Mouse (Mus musculus) midbrain, embryonic 16.5 days (tissue): ENCODE results near the gene Hnrnpa1. TPM values are rescaled to one million over a fixed set of nuclear protein-coding genes. Genes with fewer than 3 reads are reported as not detected.

ENCODE experiments used
- ATAC-seq: fragments of 200-750 bp; cut with Nextera tagmentation; 2 replicates; pipeline ENCODE4 v1.8.0; 2017; ENCODE audit warnings: moderate TSS enrichment
- H3K27ac ChIP-seq: fragments of 300-500 bp; sonication (generic); 2 replicates; pipeline ENCODE4 v1.5.1; 2014; ENCODE audit warnings: mild to moderate bottlenecking, low read length, mixed read lengths
- H3K27me3 ChIP-seq: fragments of 300-500 bp; sonication (generic); 2 replicates; pipeline ENCODE4 v1.6.1; 2014; ENCODE audit warnings: low read depth, low read length, mixed read lengths; ENCODE audit not compliant: control insufficient read depth, insufficient read depth
- H3K36me3 ChIP-seq: fragments of 300-500 bp; sonication (generic); 2 replicates; pipeline ENCODE4 v1.6.1; 2014; ENCODE audit warnings: mild to moderate bottlenecking, low read length, moderate library complexity, mixed read lengths; ENCODE audit not compliant: control insufficient read depth, insufficient read depth
- H3K4me1 ChIP-seq: fragments of 300-500 bp; sonication (generic); 2 replicates; pipeline ENCODE4 v1.6.1; 2014; ENCODE audit warnings: mild to moderate bottlenecking, low read length, mixed read lengths; ENCODE audit not compliant: control insufficient read depth, insufficient read depth
- H3K4me2 ChIP-seq: fragments of 300-500 bp; sonication (generic); 2 replicates; pipeline ENCODE4 v1.6.1; 2014; ENCODE audit warnings: mild to moderate bottlenecking, low read length, mixed read lengths
- H3K4me3 ChIP-seq: fragments of 300-500 bp; sonication (generic); 2 replicates; pipeline ENCODE4 v1.5.1; 2014; ENCODE audit warnings: low read depth, mild to moderate bottlenecking, low read length, moderate library complexity, mixed read lengths
- H3K9ac ChIP-seq: fragments of 300-500 bp; sonication (generic); 2 replicates; pipeline ENCODE4 v1.6.1; 2014; ENCODE audit warnings: low read depth, low read length, mixed read lengths
- H3K9me3 ChIP-seq: fragments of 300-500 bp; sonication (generic); replicated peaks from 2 replicates; pipeline ENCODE4 v1.6.1; 2014; ENCODE audit warnings: mild to moderate bottlenecking, low read length, mixed read lengths; ENCODE audit not compliant: control insufficient read depth, poor library complexity, severe bottlenecking
- WGBS: fragments of 180-500 bp; shearing (Covaris S2); extraction: QIAGEN DNeasy Blood & Tissue Kit; methylation state at CpG from one replicate; pipeline ENCODE4 v1.1.7; 2014; 5-methylcytosine and 5-hydroxymethylcytosine counted together
- polyA plus RNA-seq: library from polyadenylated mRNA; unstranded; fragments of >200 nt; fragmentation: Nextera tagmentation; extraction: Ambion mirVana; gene quantifications from 2 replicates; pipeline ENCODE4 v1.2.1, GENCODE M21; 2015

Gene Hnrnpa1
- polyA plus RNA-seq, 1 experiment from 2014 or later: 630 TPM

- Histone ChIP-seq H3K4me3 (no peak overlapping the region), H3K27ac (no peak overlapping the region), H3K4me1 (peaks cover under 1% of the 10 kb centered on the region; the same call in 1 of the 2 replicates), H3K9ac (no peak overlapping the region), H3K36me3 (no peaks in the 10 kb centered on the region), H3K27me3 (no peaks in the 10 kb centered on the region), H3K9me3 (no peaks in the 10 kb centered on the region), H3K4me2 (no peak overlapping the region)
- ATAC-seq: no peak
- 65% methylated on average over 3 of the region's 3 CpGs for WGBS
Measured at GRCm38 (mm10) chr15:103279750-103280149, 39.5 kb downstream of the Hnrnpa1 start.

DNA sequence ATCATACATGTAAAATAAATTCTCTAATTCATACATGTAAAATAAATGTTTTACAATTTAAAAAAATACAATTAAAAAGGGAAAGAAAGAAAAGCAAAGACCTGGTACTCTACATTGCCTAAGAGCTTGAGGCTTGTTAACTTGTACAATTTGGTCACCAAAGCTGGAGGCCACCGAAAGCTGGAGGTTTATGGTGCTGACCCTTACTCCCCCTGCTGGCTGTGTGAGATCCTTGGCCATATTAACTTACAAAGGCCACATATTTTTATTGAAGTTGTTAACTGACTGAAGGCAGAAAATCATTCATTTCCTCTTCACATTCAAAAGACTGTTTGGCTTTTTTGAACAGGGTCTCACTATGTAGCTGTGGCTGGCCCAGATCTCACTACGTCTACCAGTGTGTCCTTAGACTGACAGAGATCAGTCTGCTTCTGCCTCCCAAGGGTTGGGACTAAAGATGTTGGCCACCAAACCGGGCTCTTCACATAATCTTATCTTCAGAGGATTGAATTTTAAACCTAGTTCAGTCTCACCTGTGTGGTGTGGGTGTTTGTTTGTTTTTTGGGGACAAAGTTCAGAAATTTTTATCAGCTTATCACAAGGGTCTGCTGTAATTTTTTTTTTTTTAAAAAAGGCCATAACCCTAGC is 40.7 kb downstream of the Hnrnpa1 start:
- ATAC-seq: no peak
- Histone ChIP-seq H3K27ac (no peak overlapping the region), H3K4me1 (no peaks in the 10 kb centered on the region), H3K4me3 (no peak overlapping the region), H3K36me3 (no peaks in the 10 kb centered on the region), H3K9me3 (no peaks in the 10 kb centered on the region), H3K27me3 (no peaks in the 10 kb centered on the region), H3K9ac (no peak overlapping the region), H3K4me2 (no peak overlapping the region)
- whole genome bisulfite sequencing: 73% methylated on average over 3 of the region's 3 CpGs

- no peak for ATAC-seq
- H3K36me3 ChIP-seq: no peaks in the 10 kb centered on the region
- 89% methylated on average over 3 of the region's 3 CpGs for WGBS
- no peak overlapping the region for H3K27ac ChIP-seq
- no peak overlapping the region for H3K9ac ChIP-seq
- no peak overlapping the region for H3K4me2 ChIP-seq
- H3K4me1 ChIP-seq: no peaks in the 10 kb centered on the region
- no peak overlapping the region for H3K4me3 ChIP-seq
- H3K27me3 ChIP-seq: no peaks in the 10 kb centered on the region
- no peaks in the 10 kb centered on the region for H3K9me3 ChIP-seq
Measured at GRCm38 (mm10) chr15:103281465-103282205, 41.4 kb downstream of the Hnrnpa1 start.

- Histone ChIP-seq H3K9me3 (no peaks in the 10 kb centered on the region), H3K36me3 (no peaks in the 10 kb centered on the region), H3K4me1 (no peaks in the 10 kb centered on the region), H3K9ac (no peak overlapping the region), H3K4me2 (no peak overlapping the region), H3K4me3 (no peak overlapping the region), H3K27ac (no peak overlapping the region), H3K27me3 (no peaks in the 10 kb centered on the region)
- no peak for ATAC-seq
- WGBS: 51% methylated on average over 3 of the region's 3 CpGs
Measured at GRCm38 (mm10) chr15:103284066-103284465, 43.8 kb downstream of the Hnrnpa1 start.

GRCm38 (mm10) chr15:103284647-103285046 is 44.4 kb downstream of the Hnrnpa1 start:
- H3K27ac ChIP-seq: 0 out of 2 replicates have a peak overlapping the region, but pooled peaks have one; percentile 43

GRCm38 (mm10) chr15:103285778-103286417 is 45.7 kb downstream of the Hnrnpa1 start:
- 68% methylated on average over 1 of the region's 1 CpGs for WGBS
- no peaks in the 10 kb centered on the region for H3K27me3 ChIP-seq
- no peak overlapping the region for H3K4me2 ChIP-seq
- ATAC-seq: peak; percentile 82
- no peaks in the 10 kb centered on the region; the same call in 1 of the 2 replicates for H3K4me1 ChIP-seq
- no peaks in the 10 kb centered on the region for H3K36me3 ChIP-seq
- H3K27ac ChIP-seq: peak overlapping the region; percentile 48
- H3K9me3 ChIP-seq: no peaks in the 10 kb centered on the region
- H3K9ac ChIP-seq: no peak overlapping the region
- no peak overlapping the region for H3K4me3 ChIP-seq

More at GRCm38 (mm10) chr15:103284647-103285046, 44.4 kb downstream of the Hnrnpa1 start:
- Histone ChIP-seq H3K4me3 (no peak overlapping the region), H3K9ac (no peak overlapping the region), H3K4me2 (no peak overlapping the region), H3K27me3 (no peaks in the 10 kb centered on the region), H3K36me3 (no peaks in the 10 kb centered on the region), H3K4me1 (no peaks in the 10 kb centered on the region; the same call in 1 of the 2 replicates), H3K9me3 (no peaks in the 10 kb centered on the region)
- ATAC-seq: no peak
- WGBS: 38% methylated on average over 2 of the region's 2 CpGs

DNA sequence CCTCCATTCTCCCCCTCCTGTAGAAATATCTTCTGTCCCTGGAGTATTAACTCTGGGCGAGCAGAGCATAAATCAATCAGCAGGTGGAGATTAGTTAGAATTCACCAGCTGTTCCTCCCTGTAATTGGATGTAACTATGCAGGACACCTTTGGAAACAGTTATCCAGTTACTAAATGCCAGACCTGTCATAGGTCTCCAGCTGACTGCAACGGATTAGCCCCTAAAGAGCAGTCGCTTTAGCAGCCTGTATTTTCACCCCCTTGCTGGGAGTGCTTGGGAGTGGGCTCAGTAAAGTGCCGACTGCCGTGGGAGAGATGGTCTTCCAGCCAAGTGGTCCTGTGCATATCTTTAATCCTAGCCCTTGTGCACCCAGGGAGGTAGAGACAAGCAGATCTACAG is 49.4 kb downstream of the Hnrnpa1 start:
- no peak for ATAC-seq
- no peak overlapping the region for H3K4me3 ChIP-seq
- no peak overlapping the region for H3K4me2 ChIP-seq
- H3K9ac ChIP-seq: peak overlapping the region; percentile 11; the same call in 1 of the 2 replicates
- no peaks in the 10 kb centered on the region for H3K27me3 ChIP-seq
- 23% methylated on average over 5 of the region's 5 CpGs for WGBS
- H3K4me1 ChIP-seq: no peaks in the 10 kb centered on the region; the same call in 1 of the 2 replicates
- no peaks in the 10 kb centered on the region for H3K9me3 ChIP-seq
- H3K27ac ChIP-seq: no peak overlapping the region
- peaks cover 12% of the 10 kb centered on the region; the same call in 1 of the 2 replicates for H3K36me3 ChIP-seq

GRCm38 (mm10) chr15:103290417-103290816 is 50.2 kb downstream of the Hnrnpa1 start:
- Histone ChIP-seq H3K4me1 (no peaks in the 10 kb centered on the region; the same call in 1 of the 2 replicates), H3K27ac (no peak overlapping the region), H3K27me3 (no peaks in the 10 kb centered on the region), H3K9ac (no peak overlapping the region), H3K36me3 (peaks cover 12% of the 10 kb centered on the region; the same call in 1 of the 2 replicates), H3K4me2 (no peak overlapping the region), H3K9me3 (no peaks in the 10 kb centered on the region), H3K4me3 (no peak overlapping the region)
- no peak for ATAC-seq
- 79% methylated on average over 6 of the region's 6 CpGs for WGBS
